In the genomic region with DNA sequence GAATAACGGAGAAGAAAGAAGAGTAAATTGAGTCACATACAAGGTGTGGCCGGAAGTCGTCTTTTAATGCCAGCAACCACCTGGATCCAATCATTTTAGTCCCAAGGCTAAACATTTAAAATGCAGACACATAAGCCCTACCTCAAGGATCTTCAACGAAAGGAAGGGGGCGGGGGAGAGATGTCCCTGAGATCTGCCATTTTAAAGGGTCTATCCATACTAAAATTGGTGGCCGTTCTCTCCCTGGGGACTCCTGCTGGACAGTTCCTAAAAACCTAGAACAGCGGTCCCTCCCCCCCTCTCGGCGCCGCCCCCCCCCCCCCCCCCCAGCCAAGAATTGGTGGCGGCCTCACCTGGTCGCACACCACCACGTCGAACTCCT, we compare ENCODE assay signal across 8 mouse cellular contexts. TPM values are rescaled to one million over a fixed set of nuclear protein-coding genes. Genes with fewer than 3 reads are reported as not detected.
DNase-seq lines count a peak whose midpoint lies in the region; ATAC-seq and TF ChIP-seq lines count a peak whose summit lies in the region.

No protein-coding gene starts in this region.

- H3K4me1 ChIP-seq in embryonic fibroblast, embryonic 13.5 days (ENCODE audit: control insufficient read depth, insufficient read depth, low read length): peaks cover 6% of the 10 kb centered on the region; the same call in 1 of the 2 replicates
- peaks cover 5% of the 10 kb centered on the region; the same call in 1 of the 2 replicates for H3K4me1 ChIP-seq in limb, embryonic 11.5 days (ENCODE audit: control insufficient read depth, insufficient read depth, low read length)
- peaks cover 4% of the 10 kb centered on the region; the same call in 1 of the 2 replicates for H3K4me1 ChIP-seq in midbrain, postnatal 0 days (ENCODE audit: insufficient read depth, low read length)

- H3K27me3 ChIP-seq in C2C12 (ENCODE audit: control insufficient read depth, insufficient read depth, insufficient read length): no peaks in the 10 kb centered on the region
- H3K27me3 ChIP-seq in limb, embryonic 11.5 days (ENCODE audit: control insufficient read depth, insufficient read depth, low read length): no peaks in the 10 kb centered on the region
- no peaks in the 10 kb centered on the region for H3K27me3 ChIP-seq in midbrain, postnatal 0 days (ENCODE audit: insufficient read depth, low read length)

- H3K9ac ChIP-seq in limb, embryonic 11.5 days (ENCODE audit: low read length): peak overlapping the region; percentile 87
- H3K9ac ChIP-seq in midbrain, postnatal 0 days (replicated peaks; ENCODE audit: low read length, poor library complexity, severe bottlenecking): peak overlapping the region; percentile 82

- H3K27ac ChIP-seq in embryonic fibroblast, embryonic 13.5 days (ENCODE audit: insufficient read depth, low read length): peak overlapping the region; percentile 61; the same call in 1 of the 2 replicates
- peak overlapping the region; percentile 93 for H3K27ac ChIP-seq in limb, embryonic 11.5 days (replicated peaks; ENCODE audit: low read depth, low read length)
- peak overlapping the region; percentile 99 for H3K27ac ChIP-seq in midbrain, postnatal 0 days (ENCODE audit: low read depth, low read length)

- peaks cover 71% of the 10 kb centered on the region for H3K79me2 ChIP-seq in C2C12 (ENCODE audit: control insufficient read depth, insufficient read depth)

- no peak for TF ChIP-seq CTCF in C2C12 (IDR thresholded peaks at IDR 0.05; ENCODE audit: control insufficient read depth, insufficient read depth, insufficient read length)
- no peak for TF ChIP-seq CTCF in embryonic fibroblast, embryonic 13.5 days (IDR thresholded peaks at IDR 0.05; ENCODE audit: borderline replicate concordance, insufficient read depth, low read length)
- TF ChIP-seq CTCF in midbrain, postnatal 0 days (IDR thresholded peaks at IDR 0.05): peak; percentile 27; the same call in 1 of the 2 replicates

- H3K4me2 ChIP-seq in limb, embryonic 11.5 days (ENCODE audit: low read depth, severe bottlenecking): peak overlapping the region; percentile 74
- peak overlapping the region; percentile 84 for H3K4me2 ChIP-seq in midbrain, postnatal 0 days (ENCODE audit: low read depth, low read length, poor library complexity, severe bottlenecking)

- peaks cover 40% of the 10 kb centered on the region for H3K79me3 ChIP-seq in C2C12 (ENCODE audit: low read depth)

- peaks cover under 1% of the 10 kb centered on the region; the same call in 1 of the 2 replicates for H3K9me3 ChIP-seq in limb, embryonic 11.5 days (ENCODE audit: control insufficient read depth, low read length)
- 0 out of 2 replicates have a peak, but pooled peaks cover 5% of the 10 kb centered on the region for H3K9me3 ChIP-seq in midbrain, postnatal 0 days (ENCODE audit: low read length)

- 3% methylated on average over 10 of the region's 14 CpGs for WGBS in limb, embryonic 11.5 days
- WGBS in midbrain, postnatal 0 days: under 1% methylated on average over 9 of the region's 14 CpGs

- peak overlapping the region; percentile 88 for H3ac ChIP-seq in C2C12 (ENCODE audit: control insufficient read depth, insufficient read length, low read depth)

- no peak for ATAC-seq in cerebellum, adult (ENCODE audit: insufficient number of reproducible peaks, low FRiP score, low TSS enrichment)
- ATAC-seq in limb, embryonic 11.5 days (ENCODE audit: insufficient number of reproducible peaks, low FRiP score, low TSS enrichment, low read depth): no peak
- ATAC-seq in midbrain, postnatal 0 days (ENCODE audit: low FRiP score): peak; percentile 6; the same call in 1 of the 2 replicates

- no peak for TF ChIP-seq POLR2A in embryonic fibroblast, embryonic 13.5 days (IDR thresholded peaks at IDR 0.05; ENCODE audit: low read depth, low read length)

- H3K36me3 ChIP-seq in C2C12 (ENCODE audit: control insufficient read depth, insufficient read depth): peaks cover 64% of the 10 kb centered on the region
- peaks cover 34% of the 10 kb centered on the region for H3K36me3 ChIP-seq in limb, embryonic 11.5 days (ENCODE audit: control insufficient read depth, insufficient read depth, low read length)
- peaks cover 33% of the 10 kb centered on the region for H3K36me3 ChIP-seq in midbrain, postnatal 0 days (ENCODE audit: insufficient read depth, low read length)

- peak overlapping the region; percentile 89 for H3K4me3 ChIP-seq in C2C12 (ENCODE audit: insufficient read depth, poor library complexity, severe bottlenecking)
- H3K4me3 ChIP-seq in embryonic fibroblast, embryonic 13.5 days (ENCODE audit: insufficient read depth, low read length): peak overlapping the region; percentile 81
- peak overlapping the region; percentile 89 for H3K4me3 ChIP-seq in limb, embryonic 11.5 days (ENCODE audit: low read depth, low read length)
- H3K4me3 ChIP-seq in midbrain, postnatal 0 days (ENCODE audit: low read depth, low read length): peak overlapping the region; percentile 73

- peak; percentile 68 for DNase-seq in cerebellum, adult 9-10 months
- DNase-seq in limb, embryonic 11.5 days (ENCODE audit: low spot score): no peak
- DNase-seq in midbrain, postnatal 0 days (ENCODE audit: low spot score): peak; percentile 65
- no peak for DNase-seq in gastrocnemius, adult 8-10 months (ENCODE audit: low spot score in 2 of 2)
- no peak for DNase-seq in adrenal gland, postnatal 36 days

TF ChIP-seq in C2C12, 6 proteins besides CTCF, POLR2A, EP300 and RAD21:
- no peak for TF ChIP-seq USF1 (IDR thresholded peaks at IDR 0.05; ENCODE audit: low read depth)
- no peak for TF ChIP-seq MYOD1 (IDR thresholded peaks at IDR 0.05; ENCODE audit: control insufficient read depth, insufficient read length, low read depth)
- no peak for TF ChIP-seq FOSL1 (IDR thresholded peaks at IDR 0.05; ENCODE audit: insufficient read depth, low read length, poor library complexity, severe bottlenecking)
- no peak for TF ChIP-seq CEBPB (IDR thresholded peaks at IDR 0.05; ENCODE audit: low read depth)
- no peak for TF ChIP-seq MYOG (IDR thresholded peaks at IDR 0.05; ENCODE audit: control insufficient read depth, extremely low read depth, insufficient read length)
- TF ChIP-seq MAX (IDR thresholded peaks at IDR 0.05): no peak

RNA-seq across cellular contexts. Expression of gene Alg2, which starts 0.6 kb away (rescaled TPM):
- polyA plus RNA-seq in C2C12 (2012; fragmentation: generic; extraction: Trizol): 14.3 TPM
- polyA plus RNA-seq in embryonic fibroblast, embryonic 13.5 days (2011; ENCODE audit: insufficient read length, low read depth, missing spikeins): 29.1 and 34.0 TPM in 2 replicates
- 92.2 and 98.7 TPM in 2 replicates for polyA plus RNA-seq in limb, embryonic 11.5 days (2014; fragmentation: Nextera tagmentation; extraction: Ambion mirVana)
- 259 and 292 TPM in 2 replicates for total RNA-seq in midbrain, postnatal 0 days (2014; rRNA removed)
- 338 and 344 TPM in 2 replicates for polyA plus RNA-seq in midbrain, postnatal 0 days (2015; fragmentation: Nextera tagmentation; extraction: Ambion mirVana)
- 10 to 100 TPM in 2 of 4 experiments, 1 to 10 TPM in 2; 8.1 to 15.5 (median 10.3) TPM for total RNA-seq in gastrocnemius, adult 8-10 months (2022)
- total RNA-seq in adrenal gland, postnatal 36 days (2021): 100 to 1,000 TPM; 149 to 171 TPM

RNA-seq across cellular contexts. Expression of gene Sec61b, which starts 0.9 kb away (rescaled TPM):
- 437 TPM for polyA plus RNA-seq in C2C12 (2012; fragmentation: generic; extraction: Trizol)
- polyA plus RNA-seq in embryonic fibroblast, embryonic 13.5 days (2011; ENCODE audit: insufficient read length, low read depth, missing spikeins): 297 and 299 TPM in 2 replicates
- polyA plus RNA-seq in limb, embryonic 11.5 days (2014; fragmentation: Nextera tagmentation; extraction: Ambion mirVana): 459 and 468 TPM in 2 replicates
- total RNA-seq in midbrain, postnatal 0 days (2014; rRNA removed): 204 and 228 TPM in 2 replicates
- 262 and 263 TPM in 2 replicates for polyA plus RNA-seq in midbrain, postnatal 0 days (2015; fragmentation: Nextera tagmentation; extraction: Ambion mirVana)
- 10 to 100 TPM; 30.6 to 84.1 (median 36.1) TPM for total RNA-seq in gastrocnemius, adult 8-10 months (2022)
- total RNA-seq in adrenal gland, postnatal 36 days (2021): 100 to 1,000 TPM; 262 to 279 TPM

Comparison
In these comparisons a context has a peak if more than half of its experiments do, and no peak if none do; other contexts are left out.
1. DNase-seq: peak in cerebellum, adult 9-10 months (single experiment) and midbrain, postnatal 0 days (single experiment); none in limb, embryonic 11.5 days (single experiment), gastrocnemius, adult 8-10 months (0 of 2) and adrenal gland, postnatal 36 days (0 of 2).
2. Peak in every context shown above with its lines, with median percentiles within 50 percentile points of each other: H3K4me3 ChIP-seq and H3K27ac ChIP-seq.